Mouse (Mus musculus) myocyte (in vitro differentiated cells): ENCODE data around the gene Tlr5. TPM values are rescaled to one million over a fixed set of nuclear protein-coding genes. Genes with fewer than 3 reads are reported as not detected.

Experiments
- H3K27me3 ChIP-seq: one replicate; pipeline ENCODE4 v1.6.1; 2011; ENCODE audit not compliant: control insufficient read depth, insufficient read depth, insufficient read length
- H3K36me3 ChIP-seq: one replicate; pipeline ENCODE4 v1.6.1; 2011; ENCODE audit not compliant: control insufficient read depth, insufficient read depth
- H3K4me2 ChIP-seq: one replicate; pipeline ENCODE4 v1.6.1; 2011; ENCODE audit warnings: low read depth, control low read depth
- H3K4me3 ChIP-seq: one replicate; pipeline ENCODE4 v1.5.1; 2011; ENCODE audit warnings: mild to moderate bottlenecking, control low read depth, moderate library complexity
- H3K79me2 ChIP-seq: one replicate; pipeline ENCODE4 v1.6.1; 2011; ENCODE audit not compliant: control insufficient read depth, insufficient read depth
- H3ac ChIP-seq: one replicate; pipeline ENCODE4 v1.6.1; 2011; ENCODE audit not compliant: control insufficient read depth, insufficient read length
- CEBPB ChIP-seq: IDR thresholded peaks from 2 replicates; pipeline ENCODE4 v1.6.1; 2011; ENCODE audit warnings: mild to moderate bottlenecking, moderate library complexity; ENCODE audit not compliant: poor library complexity, insufficient read depth, severe bottlenecking
- E2F4 ChIP-seq: IDR thresholded peaks from one replicate; pipeline ENCODE4 v1.6.1; 2011; ENCODE audit warnings: mild to moderate bottlenecking, control low read depth, moderate library complexity; ENCODE audit not compliant: insufficient read depth
- MAX ChIP-seq: IDR thresholded peaks from one replicate; pipeline ENCODE4 v1.6.1; 2011; ENCODE audit warnings: low read depth, mild to moderate bottlenecking, control low read depth
- MYOD1 ChIP-seq, 3 experiments: IDR thresholded peaks; one replicate each; pipeline ENCODE4 v1.6.1; 2011; ENCODE audit warnings: control low read depth in 2 of 3, low read depth in 2 of 3, mild to moderate bottlenecking in 2 of 3, moderate library complexity in 1 of 3; ENCODE audit not compliant: insufficient read length in 2 of 3, control insufficient read depth in 1 of 3
- MYOG ChIP-seq, 3 experiments: IDR thresholded peaks; one replicate each; pipeline ENCODE4 v1.6.1; 2011; ENCODE audit warnings: control low read depth in 2 of 3, low read depth in 2 of 3, mild to moderate bottlenecking in 2 of 3; ENCODE audit not compliant: insufficient read length in 2 of 3, control insufficient read depth in 1 of 3, insufficient read depth in 1 of 3
- POLR2A ChIP-seq: IDR thresholded peaks from one replicate; pipeline ENCODE4 v1.6.1; 2011; ENCODE audit warnings: low read depth, mild to moderate bottlenecking, control low read depth, moderate library complexity; ENCODE audit not compliant: insufficient read length
- POLR2AphosphoS2 ChIP-seq: IDR thresholded peaks from one replicate; pipeline ENCODE4 v1.6.1; 2011; ENCODE audit warnings: low read depth, control low read depth; ENCODE audit not compliant: insufficient read length
- REST ChIP-seq: IDR thresholded peaks from one replicate; pipeline ENCODE4 v1.6.1; 2011; ENCODE audit warnings: mild to moderate bottlenecking, control low read depth, moderate library complexity; ENCODE audit not compliant: insufficient read depth, insufficient read length
- SRF ChIP-seq: IDR thresholded peaks from one replicate; pipeline ENCODE4 v1.6.1; 2011; ENCODE audit warnings: low read depth; ENCODE audit not compliant: control insufficient read depth, insufficient read length
- TCF12 ChIP-seq: IDR thresholded peaks from one replicate; pipeline ENCODE4 v1.6.1; 2011; ENCODE audit warnings: mild to moderate bottlenecking, control low read depth; ENCODE audit not compliant: poor library complexity, insufficient read depth, severe bottlenecking
- TCF3 ChIP-seq: IDR thresholded peaks from one replicate; pipeline ENCODE4 v1.6.1; 2011; ENCODE audit warnings: low read depth, control low read depth; ENCODE audit not compliant: insufficient read length
- USF1 ChIP-seq: IDR thresholded peaks from one replicate; pipeline ENCODE4 v1.6.1; 2011; ENCODE audit warnings: low read depth, mild to moderate bottlenecking, control low read depth, moderate library complexity
- polyA plus RNA-seq: library from polyadenylated mRNA; unstranded; fragments of >200 nt; fragmentation: generic; extraction: Trizol; gene quantifications from one replicate; pipeline ENCODE4 v1.2.1, GENCODE M21; 2012; ENCODE audit warnings: missing spikeins

Tlr5 gene
- polyA plus RNA-seq, 1 experiment: not detected

GRCm38 (mm10) chr1:182922824-182923223, 31.8 kb upstream of the Tlr5 start:
- Histone ChIP-seq H3K4me2 (no peak overlapping the region), H3K36me3 (no peaks in the 10 kb centered on the region), H3K4me3 (no peak overlapping the region), H3K27me3 (no peaks in the 10 kb centered on the region), H3ac (no peak overlapping the region), H3K79me2 (no peaks in the 10 kb centered on the region)
- TF ChIP-seq SRF: no peak
- TF ChIP-seq MYOD1 (IDR thresholded peaks at IDR 0.05; ENCODE audit: control insufficient read depth in 1 of 3, insufficient read length in 2 of 3, low read depth in 2 of 3): no peak
- no peak for TF ChIP-seq MYOG (IDR thresholded peaks at IDR 0.05; ENCODE audit: control insufficient read depth in 1 of 3, insufficient read depth in 1 of 3, insufficient read length in 2 of 3, low read depth in 2 of 3)
- TF ChIP-seq TCF12: no peak
- no peak for TF ChIP-seq REST
- TF ChIP-seq MAX: no peak

GRCm38 (mm10) chr1:182926465-182926864, 28.1 kb upstream of the Tlr5 start:
- no peaks in the 10 kb centered on the region for H3K79me2 ChIP-seq
- H3K27me3 ChIP-seq: no peaks in the 10 kb centered on the region
- no peaks in the 10 kb centered on the region for H3K36me3 ChIP-seq
- H3K4me2 ChIP-seq: no peak overlapping the region
- no peak for TF ChIP-seq CEBPB
- TF ChIP-seq POLR2A: no peak
- TF ChIP-seq TCF12: no peak
- no peak for TF ChIP-seq MAX
- no peak for TF ChIP-seq SRF
- TF ChIP-seq TCF3: no peak
- no peak for TF ChIP-seq E2F4
- no peak for TF ChIP-seq REST
- no peak for TF ChIP-seq MYOG (IDR thresholded peaks at IDR 0.05; ENCODE audit: control insufficient read depth in 1 of 3, insufficient read depth in 1 of 3, insufficient read length in 2 of 3, low read depth in 2 of 3)
- TF ChIP-seq MYOD1 (IDR thresholded peaks at IDR 0.05; ENCODE audit: control insufficient read depth in 1 of 3, insufficient read length in 2 of 3, low read depth in 2 of 3): no peak
- no peak for TF ChIP-seq USF1
- no peak for TF ChIP-seq POLR2AphosphoS2
- no peak overlapping the region for H3ac ChIP-seq
- H3K4me3 ChIP-seq: no peak overlapping the region

- TF ChIP-seq SRF: no peak
- TF ChIP-seq POLR2AphosphoS2: no peak
- no peak for TF ChIP-seq TCF12
- Histone ChIP-seq H3K4me3 (no peak overlapping the region), H3K27me3 (no peaks in the 10 kb centered on the region), H3K4me2 (no peak overlapping the region), H3K79me2 (no peaks in the 10 kb centered on the region), H3ac (no peak overlapping the region), H3K36me3 (no peaks in the 10 kb centered on the region)
These were observed 26.4 kb upstream of the Tlr5 start for GRCm38 (mm10) chr1:182927878-182928851.

GRCm38 (mm10) chr1:182935469-182935868, 19.1 kb upstream of the Tlr5 start:
- Histone ChIP-seq H3ac (no peak overlapping the region), H3K27me3 (no peaks in the 10 kb centered on the region), H3K79me2 (no peaks in the 10 kb centered on the region), H3K36me3 (no peaks in the 10 kb centered on the region), H3K4me2 (no peak overlapping the region), H3K4me3 (no peak overlapping the region)
- TF ChIP-seq SRF (no peak), MYOG (IDR thresholded peaks at IDR 0.05; ENCODE audit: control insufficient read depth in 1 of 3, insufficient read depth in 1 of 3, insufficient read length in 2 of 3, low read depth in 2 of 3) (no peak), TCF12 (no peak), REST (no peak), CEBPB (no peak), POLR2A (no peak), POLR2AphosphoS2 (no peak), MAX (no peak), USF1 (no peak), TCF3 (no peak), E2F4 (no peak), MYOD1 (IDR thresholded peaks at IDR 0.05; ENCODE audit: control insufficient read depth in 1 of 3, insufficient read length in 2 of 3, low read depth in 2 of 3) (no peak)

DNA sequence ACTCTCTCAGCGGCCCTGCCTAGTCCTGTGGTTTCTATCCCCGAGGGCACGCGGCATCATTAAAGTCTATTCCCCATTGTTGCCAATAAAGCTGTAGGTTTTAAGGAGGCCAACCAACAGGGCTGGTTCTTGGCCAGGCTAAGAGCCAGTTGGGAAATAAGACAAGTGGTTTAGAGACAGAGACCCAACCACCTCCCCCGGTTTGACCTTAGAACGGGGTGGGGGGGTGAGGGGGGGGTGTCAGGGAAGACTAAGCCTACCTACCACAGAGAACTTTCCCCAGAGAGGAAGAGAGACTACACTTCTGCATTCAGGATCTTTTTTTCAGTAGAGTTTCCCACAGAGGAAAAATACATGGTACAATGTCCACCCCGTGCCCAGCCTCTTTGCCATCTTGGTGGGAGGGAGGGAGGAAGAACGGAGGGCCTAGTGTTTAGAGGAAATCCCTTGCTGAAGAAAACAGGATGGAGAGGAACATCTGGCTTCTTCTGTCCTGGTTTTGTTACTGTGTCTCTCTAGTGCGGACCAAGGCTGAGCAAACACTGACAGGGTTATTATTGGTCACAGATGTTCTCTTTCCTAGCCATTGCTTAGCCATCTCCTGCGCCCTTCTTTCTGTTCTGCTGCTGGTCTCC, 17.0 kb upstream of the Tlr5 start:
- TF ChIP-seq USF1: no peak
- no peak for TF ChIP-seq SRF
- TF ChIP-seq POLR2A: no peak
- TF ChIP-seq REST: no peak
- no peak for TF ChIP-seq TCF12
- no peak for TF ChIP-seq MYOD1 (IDR thresholded peaks at IDR 0.05; ENCODE audit: control insufficient read depth in 1 of 3, insufficient read length in 2 of 3, low read depth in 2 of 3)
- no peak for TF ChIP-seq MAX
- no peak for TF ChIP-seq E2F4
- TF ChIP-seq TCF3: no peak
- TF ChIP-seq POLR2AphosphoS2: no peak
- TF ChIP-seq CEBPB: no peak
- TF ChIP-seq MYOG (IDR thresholded peaks at IDR 0.05; ENCODE audit: control insufficient read depth in 1 of 3, insufficient read depth in 1 of 3, insufficient read length in 2 of 3, low read depth in 2 of 3): no peak
- Histone ChIP-seq H3K36me3 (no peaks in the 10 kb centered on the region), H3K4me3 (no peak overlapping the region), H3K4me2 (no peak overlapping the region), H3K27me3 (no peaks in the 10 kb centered on the region), H3ac (no peak overlapping the region), H3K79me2 (no peaks in the 10 kb centered on the region)
